Mouse (Mus musculus) lung, embryonic 16.5 days (tissue): ENCODE results near the gene Gm11214. TPM values are rescaled to one million over a fixed set of nuclear protein-coding genes. Genes with fewer than 3 reads are reported as not detected.

ENCODE experiments used
- ATAC-seq: fragments of 200-750 bp; cut with Nextera tagmentation; 2 replicates; pipeline ENCODE4 v1.8.0; 2017; ENCODE audit warnings: low read depth, mild to moderate bottlenecking, moderate library complexity
- H3K27ac ChIP-seq: fragments of 300-500 bp; sonication (generic); 2 replicates; pipeline ENCODE4 v1.5.1; 2014; ENCODE audit warnings: mild to moderate bottlenecking, control low read depth, low read length
- H3K27me3 ChIP-seq: fragments of 300-500 bp; sonication (generic); 2 replicates; pipeline ENCODE4 v1.6.1; 2014; ENCODE audit warnings: low read depth, low read length, mixed read lengths; ENCODE audit not compliant: control insufficient read depth, insufficient read depth
- H3K36me3 ChIP-seq: fragments of 300-500 bp; sonication (generic); 2 replicates; pipeline ENCODE4 v1.6.1; 2014; ENCODE audit warnings: low read length; ENCODE audit not compliant: control insufficient read depth, insufficient read depth
- H3K4me1 ChIP-seq: fragments of 300-500 bp; sonication (generic); replicated peaks from 2 replicates; pipeline ENCODE4 v1.6.1; 2014; ENCODE audit warnings: low read length, mixed read lengths; ENCODE audit not compliant: control insufficient read depth, insufficient read depth
- H3K4me2 ChIP-seq: fragments of 300-500 bp; sonication (generic); 2 replicates; pipeline ENCODE4 v1.6.1; 2014; ENCODE audit warnings: low read depth, low read length, control low read depth
- H3K4me3 ChIP-seq: fragments of 300-500 bp; sonication (generic); 2 replicates; pipeline ENCODE4 v1.5.1; 2014; ENCODE audit warnings: mild to moderate bottlenecking, low read length, control low read depth
- H3K9ac ChIP-seq: fragments of 300-500 bp; sonication (generic); 2 replicates; pipeline ENCODE4 v1.6.1; 2014; ENCODE audit warnings: low read length, control low read depth
- H3K9me3 ChIP-seq: fragments of 300-500 bp; sonication (generic); 2 replicates; pipeline ENCODE4 v1.6.1; 2016; ENCODE audit warnings: low read length; ENCODE audit not compliant: control insufficient read depth
- WGBS: fragments of 180-500 bp; shearing (Covaris S2); extraction: QIAGEN DNeasy Blood & Tissue Kit; methylation state at CpG from one replicate; pipeline ENCODE4 v1.1.7; 2014; 5-methylcytosine and 5-hydroxymethylcytosine counted together
- polyA plus RNA-seq: library from polyadenylated mRNA; unstranded; fragments of >200 nt; fragmentation: Nextera tagmentation; extraction: Ambion mirVana; gene quantifications from 2 replicates; pipeline ENCODE4 v1.2.1, GENCODE M21; 2015

Gene Gm11214
- not detected in 2 replicates for polyA plus RNA-seq

DNA sequence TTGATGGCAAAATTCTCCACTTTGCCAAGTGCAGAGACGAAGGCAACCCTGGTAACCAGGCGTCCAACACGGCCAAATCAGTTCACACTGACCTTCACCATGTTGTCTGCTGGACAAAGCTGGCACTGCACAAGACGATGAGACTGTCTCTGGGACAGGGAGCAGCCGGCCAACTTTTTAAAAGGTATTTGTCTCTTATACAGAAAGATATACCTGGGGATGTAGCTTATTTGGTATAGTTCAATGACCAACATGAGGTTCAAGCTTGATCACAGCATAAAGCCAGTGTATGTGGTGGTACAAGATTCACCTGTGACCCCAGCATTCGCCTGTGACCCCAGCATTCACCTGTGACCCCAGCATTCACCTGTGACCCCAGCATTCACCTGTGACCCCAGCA, at the start of gene Gm11214:
Gene Gm11214 (minus strand): TSS at position 101 of the 400 bp plus-strand sequence.
- no peak within 1 kb of the TSS for H3K27ac ChIP-seq
- no peak within 1 kb of the TSS for H3K4me2 ChIP-seq
- no peaks in the 10 kb centered on the region for H3K27me3 ChIP-seq
- no peak for ATAC-seq
- no peaks in the 10 kb centered on the region for H3K9me3 ChIP-seq
- no peak within 1 kb of the TSS for H3K9ac ChIP-seq
- WGBS: 82% methylated on average over 6 of the region's 6 CpGs
- H3K4me1 ChIP-seq: no peaks in the 10 kb centered on the region
- H3K36me3 ChIP-seq: no peaks in the 10 kb centered on the region
- no peak within 1 kb of the TSS for H3K4me3 ChIP-seq

DNA sequence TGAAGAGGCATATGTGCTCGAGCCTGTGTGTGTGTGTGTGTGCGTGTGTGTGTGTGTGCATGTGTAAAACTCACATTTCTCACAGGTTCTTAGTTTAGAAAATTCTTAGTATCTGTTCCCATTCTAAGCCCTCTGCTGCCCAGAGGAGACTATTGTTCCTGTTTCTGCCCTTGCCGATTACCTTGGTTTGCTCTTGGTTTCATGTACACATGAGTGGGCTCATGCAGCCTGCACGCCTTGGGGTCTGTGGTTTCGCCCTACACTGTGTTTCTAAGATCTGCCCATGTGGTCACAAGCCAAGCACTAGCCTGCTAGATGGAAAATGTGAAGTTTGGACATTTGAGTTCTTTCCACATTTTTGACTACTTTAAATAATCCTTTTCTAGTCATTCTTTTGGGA, 48.7 kb upstream of the Gm11214 start:
- H3K4me2 ChIP-seq: no peak overlapping the region

DNA sequence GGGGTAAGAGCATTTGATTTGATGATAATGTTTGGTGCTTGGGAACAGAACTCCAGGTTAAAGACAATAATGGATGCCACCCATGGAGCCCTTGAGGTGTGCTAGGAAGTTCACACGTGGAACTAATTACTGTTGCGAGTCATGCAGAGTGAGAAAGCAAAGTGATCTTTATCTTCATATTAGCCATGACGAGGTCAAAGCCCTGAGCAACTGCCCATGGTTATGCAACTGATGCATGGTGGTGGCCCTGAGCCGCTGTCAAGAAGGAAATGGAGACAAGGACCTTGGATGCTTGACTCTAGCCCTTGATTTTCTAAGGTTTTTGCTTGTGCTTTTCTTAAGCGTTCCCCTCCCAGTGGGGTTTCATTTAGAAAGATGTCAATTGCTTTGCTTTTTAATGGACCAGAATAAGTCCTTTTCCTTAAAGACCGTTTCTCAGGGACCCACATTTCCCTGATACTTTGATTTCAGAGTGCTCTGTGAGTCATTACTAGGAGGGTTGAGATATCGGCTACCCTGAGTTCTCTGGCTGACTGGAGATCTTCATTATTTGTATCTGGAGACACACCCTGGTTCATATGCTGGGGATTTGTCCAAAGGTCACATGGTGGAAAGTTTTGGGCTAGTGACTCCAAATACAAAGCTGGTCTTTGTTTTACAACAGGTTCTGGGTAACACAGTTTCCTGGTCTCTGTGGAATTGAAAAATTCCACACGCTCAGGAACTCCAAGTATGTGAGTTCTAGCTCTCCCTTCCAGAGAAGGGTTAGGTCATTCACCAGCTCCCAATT, 47.4 kb upstream of the Gm11214 start:
- no peaks in the 10 kb centered on the region for H3K27me3 ChIP-seq
- WGBS: 78% methylated on average over 8 of the region's 8 CpGs

More for the DNA sequence above, 48.7 kb upstream of the Gm11214 start:
- H3K4me3 ChIP-seq: no peak overlapping the region
- no peak overlapping the region for H3K27ac ChIP-seq
- H3K9ac ChIP-seq: no peak overlapping the region
- WGBS: 81% methylated on average over 5 of the region's 5 CpGs
- no peaks in the 10 kb centered on the region for H3K27me3 ChIP-seq
- no peak for ATAC-seq
- H3K36me3 ChIP-seq: no peaks in the 10 kb centered on the region
- H3K9me3 ChIP-seq: no peaks in the 10 kb centered on the region
- H3K4me1 ChIP-seq: no peaks in the 10 kb centered on the region

DNA sequence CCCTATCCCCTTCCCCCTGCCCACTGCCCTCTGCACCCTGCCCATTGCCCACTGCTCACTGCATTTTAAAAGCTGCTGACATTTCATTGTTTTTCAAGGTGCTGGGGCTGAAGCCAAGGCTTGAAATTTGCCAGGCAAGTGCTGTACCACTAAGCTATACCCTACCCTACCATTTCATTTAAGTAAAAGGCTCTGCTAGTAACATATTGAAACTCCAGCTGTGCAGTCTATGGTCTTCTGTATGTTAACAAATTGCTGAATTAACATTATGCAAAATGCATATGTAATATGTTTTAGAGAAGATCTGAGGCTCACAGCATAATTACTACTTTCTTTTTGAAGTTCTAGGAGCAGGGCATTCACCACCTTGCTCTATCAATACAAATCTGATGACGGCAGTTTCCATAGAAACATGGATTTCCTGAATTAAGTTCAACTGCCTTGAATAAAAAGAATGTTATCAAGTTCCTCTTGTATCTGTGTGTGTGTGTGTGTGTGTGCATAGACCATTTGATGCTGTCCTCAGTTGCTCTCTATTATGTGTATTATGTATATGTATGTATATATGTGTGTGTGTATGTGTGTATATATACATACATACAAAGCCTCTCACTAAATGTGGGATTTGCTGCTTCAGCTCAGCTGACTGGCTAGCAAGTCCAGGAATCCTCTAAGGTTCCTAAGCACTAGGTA, 43.2 kb upstream of the Gm11214 start:
- WGBS: 86% methylated on average over 1 of the region's 1 CpGs
- H3K4me1 ChIP-seq: no peaks in the 10 kb centered on the region

More for the DNA sequence above, 47.4 kb upstream of the Gm11214 start:
- H3K9me3 ChIP-seq: no peaks in the 10 kb centered on the region
- no peak overlapping the region for H3K4me2 ChIP-seq
- no peaks in the 10 kb centered on the region for H3K36me3 ChIP-seq
- no peak overlapping the region for H3K9ac ChIP-seq
- ATAC-seq: no peak
- H3K4me3 ChIP-seq: no peak overlapping the region
- no peak overlapping the region for H3K27ac ChIP-seq
- no peaks in the 10 kb centered on the region for H3K4me1 ChIP-seq

DNA sequence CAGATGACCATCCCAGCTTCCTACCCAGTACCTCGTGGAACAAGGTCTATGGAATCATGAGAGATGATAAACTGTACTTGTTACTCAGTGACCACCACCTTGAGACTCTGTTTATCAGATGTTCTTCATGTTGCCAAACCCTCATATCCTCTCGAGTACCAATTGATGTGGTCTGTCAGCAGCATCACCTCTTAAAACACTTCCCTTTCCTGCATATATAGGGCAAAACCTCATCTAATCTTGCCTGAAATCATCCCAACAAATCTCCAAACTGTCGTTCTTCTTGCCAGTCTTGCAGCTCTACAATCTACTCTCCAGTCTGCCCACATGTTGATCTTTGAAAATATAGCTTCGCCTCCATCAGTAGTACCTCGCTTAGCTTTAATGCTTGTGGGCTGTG, 41.1 kb upstream of the Gm11214 start:
- no peaks in the 10 kb centered on the region for H3K36me3 ChIP-seq
- H3K27me3 ChIP-seq: no peaks in the 10 kb centered on the region
- H3K9me3 ChIP-seq: no peaks in the 10 kb centered on the region
- no peak overlapping the region for H3K9ac ChIP-seq
- H3K4me3 ChIP-seq: no peak overlapping the region
- no peak overlapping the region for H3K4me2 ChIP-seq
- 73% methylated on average over 5 of the region's 5 CpGs for WGBS
- H3K4me1 ChIP-seq: no peaks in the 10 kb centered on the region
- no peak overlapping the region for H3K27ac ChIP-seq
- no peak for ATAC-seq

More for the DNA sequence above, 43.2 kb upstream of the Gm11214 start:
- Histone ChIP-seq H3K4me2 (no peak overlapping the region), H3K27ac (no peak overlapping the region), H3K4me3 (no peak overlapping the region), H3K9me3 (no peaks in the 10 kb centered on the region), H3K36me3 (no peaks in the 10 kb centered on the region), H3K9ac (no peak overlapping the region), H3K27me3 (no peaks in the 10 kb centered on the region)
- no peak for ATAC-seq

DNA sequence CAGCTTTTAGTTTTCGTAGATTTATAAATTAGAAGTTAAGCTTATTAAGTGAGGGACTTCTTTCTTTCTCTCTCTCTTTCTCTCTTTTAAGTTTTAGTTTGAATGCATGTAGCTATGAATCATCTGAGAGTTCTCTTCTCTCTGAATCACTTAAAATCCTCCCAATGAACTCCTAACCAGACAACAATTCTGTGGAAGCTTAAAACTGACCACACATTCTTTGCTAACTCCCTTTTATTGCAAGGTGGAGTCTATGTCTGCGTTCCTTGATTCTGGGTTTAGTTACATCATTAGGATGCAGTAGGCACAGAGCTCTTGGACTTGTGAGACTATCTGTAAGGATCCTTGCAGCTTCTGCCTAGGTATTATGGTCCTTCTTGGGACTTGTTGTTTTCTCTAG, 40.5 kb upstream of the Gm11214 start:
- Histone ChIP-seq H3K9me3 (no peaks in the 10 kb centered on the region), H3K4me3 (no peak overlapping the region), H3K4me1 (no peaks in the 10 kb centered on the region), H3K27me3 (no peaks in the 10 kb centered on the region), H3K36me3 (no peaks in the 10 kb centered on the region), H3K9ac (no peak overlapping the region), H3K27ac (no peak overlapping the region), H3K4me2 (no peak overlapping the region)
- 94% methylated on average over 2 of the region's 2 CpGs for WGBS
- no peak for ATAC-seq

DNA sequence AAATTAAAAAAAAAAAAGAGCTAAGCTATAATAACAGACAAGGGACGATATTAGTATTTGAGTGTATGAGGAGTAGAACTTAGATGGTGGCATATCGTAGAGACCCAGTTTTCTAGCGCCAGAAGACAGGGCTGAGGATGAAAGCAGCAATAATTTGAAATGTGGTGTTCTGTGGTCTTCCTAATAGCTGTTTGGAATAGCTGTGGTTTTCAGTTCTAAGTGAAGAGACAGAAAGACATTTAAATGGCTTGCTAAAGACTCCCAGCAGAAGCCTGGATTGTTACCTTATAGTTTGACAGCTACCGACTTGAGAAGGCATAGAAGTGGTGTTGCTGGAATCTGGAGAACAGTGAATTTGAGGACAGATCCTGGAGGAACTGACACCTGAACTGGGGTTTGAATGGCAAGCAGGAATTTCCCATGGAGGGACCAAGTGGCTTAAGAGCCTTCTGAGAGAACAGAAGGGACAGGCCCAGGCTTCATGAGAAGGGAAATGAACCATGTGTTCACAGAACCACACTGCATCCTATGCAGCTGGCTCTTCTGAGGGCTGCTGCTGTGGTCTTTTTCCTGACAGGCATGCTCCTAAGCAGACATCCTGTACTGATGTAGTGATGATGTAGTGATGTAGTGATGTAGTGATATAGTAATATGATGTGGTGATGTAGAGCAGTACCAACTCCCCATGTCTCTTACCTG, 39.0 kb upstream of the Gm11214 start:
- no peak overlapping the region for H3K27ac ChIP-seq
- WGBS: 87% methylated on average over 4 of the region's 4 CpGs
- no peak for ATAC-seq
- no peaks in the 10 kb centered on the region for H3K9me3 ChIP-seq
- H3K9ac ChIP-seq: no peak overlapping the region
- no peaks in the 10 kb centered on the region for H3K27me3 ChIP-seq
- H3K4me3 ChIP-seq: no peak overlapping the region
- H3K36me3 ChIP-seq: no peaks in the 10 kb centered on the region
- no peaks in the 10 kb centered on the region for H3K4me1 ChIP-seq
- no peak overlapping the region for H3K4me2 ChIP-seq

DNA sequence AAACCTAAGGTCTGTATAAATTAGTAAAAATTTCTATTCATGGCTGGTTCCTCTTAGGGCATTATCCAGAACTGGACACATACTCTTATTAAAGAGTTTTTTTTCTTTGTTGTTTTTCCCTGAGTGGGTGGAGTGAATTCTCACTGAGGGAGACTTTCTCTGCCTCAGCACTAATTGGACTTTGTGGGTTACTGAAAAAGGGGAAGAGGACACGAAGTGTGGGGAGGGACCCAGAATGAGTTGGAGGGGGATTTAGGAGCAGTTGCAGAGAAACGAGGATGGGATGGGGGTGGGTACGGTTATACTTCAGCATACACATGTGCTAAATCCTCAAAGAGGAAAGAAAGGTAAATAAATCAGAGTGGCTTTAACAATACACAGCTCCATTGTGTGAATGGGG, 36.6 kb upstream of the Gm11214 start:
- H3K36me3 ChIP-seq: no peaks in the 10 kb centered on the region
- no peaks in the 10 kb centered on the region for H3K27me3 ChIP-seq
- H3K9me3 ChIP-seq: no peaks in the 10 kb centered on the region
- H3K4me1 ChIP-seq: no peaks in the 10 kb centered on the region
- H3K4me2 ChIP-seq: no peak overlapping the region
- ATAC-seq: no peak
- no peak overlapping the region for H3K4me3 ChIP-seq
- H3K9ac ChIP-seq: no peak overlapping the region
- H3K27ac ChIP-seq: no peak overlapping the region
- 38% methylated on average over 3 of the region's 3 CpGs for WGBS

DNA sequence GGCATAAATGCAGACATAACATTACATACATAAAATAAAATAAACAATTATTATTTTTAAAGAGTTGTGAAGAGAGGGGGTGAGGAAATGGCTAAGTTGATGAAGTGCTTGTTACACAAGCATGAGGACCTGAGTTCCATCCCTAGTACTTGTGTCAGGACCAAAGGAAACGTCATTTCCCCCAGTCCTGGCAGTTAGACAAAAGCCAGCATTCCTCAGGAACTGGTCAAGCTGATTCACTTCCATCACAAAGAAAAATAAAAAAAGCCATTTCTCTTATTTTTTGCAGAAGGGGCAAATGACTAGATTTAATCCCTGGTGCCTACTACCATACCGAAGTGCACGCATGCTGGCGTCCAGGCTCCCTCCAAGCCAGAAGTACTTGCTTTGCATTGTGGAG, 33.7 kb upstream of the Gm11214 start:
- no peak overlapping the region for H3K4me2 ChIP-seq
- H3K36me3 ChIP-seq: no peaks in the 10 kb centered on the region
- no peak overlapping the region for H3K9ac ChIP-seq
- no peaks in the 10 kb centered on the region for H3K4me1 ChIP-seq
- no peaks in the 10 kb centered on the region for H3K9me3 ChIP-seq
- H3K27ac ChIP-seq: no peak overlapping the region
- no peaks in the 10 kb centered on the region for H3K27me3 ChIP-seq
- WGBS: 75% methylated on average over 4 of the region's 4 CpGs
- ATAC-seq: peak; percentile 36; the same call in 1 of the 2 replicates
- no peak overlapping the region for H3K4me3 ChIP-seq
